Mouse (Mus musculus) forebrain, embryonic 16.5 days (tissue): ENCODE data around the gene Osbpl5. TPM values are rescaled to one million over a fixed set of nuclear protein-coding genes. Genes with fewer than 3 reads are reported as not detected.

Source experiments
- ATAC-seq: fragments of 200-750 bp; cut with Nextera tagmentation; 2 replicates; pipeline ENCODE4 v1.8.0; 2017; ENCODE audit warnings: mild to moderate bottlenecking, moderate library complexity
- H3K27ac ChIP-seq: fragments of 300-500 bp; sonication (generic); 2 replicates; pipeline ENCODE4 v1.5.1; 2014; ENCODE audit warnings: low read length, control low read depth
- H3K27me3 ChIP-seq: fragments of 300-500 bp; sonication (generic); replicated peaks from 2 replicates; pipeline ENCODE4 v1.6.1; 2014; ENCODE audit warnings: low read length; ENCODE audit not compliant: control insufficient read depth, insufficient read depth
- H3K36me3 ChIP-seq: fragments of 300-500 bp; sonication (generic); 2 replicates; pipeline ENCODE4 v1.6.1; 2014; ENCODE audit not compliant: control insufficient read depth, insufficient read depth
- H3K4me1 ChIP-seq: fragments of 300-500 bp; sonication (generic); replicated peaks from 2 replicates; pipeline ENCODE4 v1.6.1; 2014; ENCODE audit warnings: low read length; ENCODE audit not compliant: control insufficient read depth, insufficient read depth
- H3K4me2 ChIP-seq: fragments of 300-500 bp; sonication (generic); 2 replicates; pipeline ENCODE4 v1.6.1; 2014; ENCODE audit warnings: mild to moderate bottlenecking, low read length, control low read depth
- H3K4me3 ChIP-seq: fragments of 300-500 bp; sonication (generic); replicated peaks from 2 replicates; pipeline ENCODE4 v1.5.1; 2014; ENCODE audit warnings: mild to moderate bottlenecking, low read length, control low read depth
- H3K9ac ChIP-seq: fragments of 300-500 bp; sonication (generic); replicated peaks from 2 replicates; pipeline ENCODE4 v1.6.1; 2014; ENCODE audit warnings: low read depth, low read length, control low read depth
- H3K9me3 ChIP-seq: fragments of 300-500 bp; sonication (generic); 2 replicates; pipeline ENCODE4 v1.6.1; 2016; ENCODE audit warnings: low read length; ENCODE audit not compliant: control insufficient read depth
- WGBS: fragments of 180-500 bp; shearing (Covaris S2); extraction: QIAGEN DNeasy Blood & Tissue Kit; methylation state at CpG from one replicate; pipeline ENCODE4 v1.1.7; 2014; 5-methylcytosine and 5-hydroxymethylcytosine counted together
- polyA plus RNA-seq: library from polyadenylated mRNA; unstranded; fragments of >200 nt; fragmentation: Nextera tagmentation; extraction: Ambion mirVana; gene quantifications from 2 replicates; pipeline ENCODE4 v1.2.1, GENCODE M21; 2015

Gene Osbpl5
- polyA plus RNA-seq: 34.0 and 35.8 TPM in 2 replicates

DNA sequence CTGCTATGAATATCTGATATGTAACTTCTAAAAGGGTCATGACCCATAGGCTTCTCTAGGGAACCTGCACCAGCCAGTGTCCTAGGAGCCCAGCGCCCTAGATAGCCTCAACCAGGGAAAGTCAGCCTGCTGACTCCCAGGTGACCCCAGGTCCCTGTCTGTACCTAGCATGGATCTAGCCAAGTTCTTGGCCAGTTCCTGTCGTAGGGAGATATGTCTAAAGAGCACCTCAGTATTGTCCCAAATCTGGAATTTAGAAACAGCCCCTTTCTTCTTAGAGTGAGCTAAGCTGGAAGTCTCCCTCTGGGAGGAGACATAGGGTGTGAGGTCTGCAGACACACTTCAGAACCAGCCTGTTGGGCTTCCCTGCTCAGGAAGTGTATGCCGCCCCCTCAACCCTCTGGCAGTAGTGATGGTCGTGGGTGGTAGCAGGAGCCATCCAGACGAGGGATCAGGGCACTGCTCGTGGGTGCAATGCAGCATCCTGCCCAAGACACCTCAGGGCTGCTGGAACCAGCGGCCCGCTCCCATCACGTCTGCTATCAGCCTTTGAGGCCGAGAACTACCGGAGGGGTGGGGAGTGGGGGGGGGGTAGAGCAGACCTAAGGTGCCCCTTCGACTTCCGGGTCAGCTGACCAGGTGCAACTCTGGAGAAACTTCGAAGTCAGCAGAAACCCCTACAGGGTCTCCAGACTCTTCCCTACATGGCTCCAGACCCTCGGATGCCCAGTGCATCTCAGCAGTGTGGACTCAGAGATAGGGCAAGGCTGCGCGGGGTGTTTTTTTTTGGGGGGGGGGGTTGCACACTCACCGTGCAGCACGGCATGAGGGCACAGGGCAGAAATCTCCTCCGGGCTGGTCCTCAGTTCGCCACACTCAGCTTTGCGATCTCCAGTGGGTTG lies at the start of gene Osbpl5:
Gene Osbpl5 (minus strand): TSS at position 861 of the 902 bp plus-strand sequence.
- Histone ChIP-seq H3K27ac (no peak within 1 kb of the TSS), H3K27me3 (peaks cover 6% of the 10 kb centered on the region; the same call in 1 of the 2 replicates), H3K36me3 (no peaks in the 10 kb centered on the region), H3K4me3 (peak within 1 kb of the TSS; percentile 40), H3K4me2 (peak within 1 kb of the TSS; percentile 77), H3K9me3 (no peaks in the 10 kb centered on the region), H3K4me1 (peaks cover 8% of the 10 kb centered on the region), H3K9ac (peak within 1 kb of the TSS; percentile 20; the same call in 1 of the 2 replicates)
- WGBS: 28% methylated on average over 22 of the region's 22 CpGs
- 0 out of 2 replicates have a peak, but pooled peaks have one; percentile 23 for ATAC-seq

DNA sequence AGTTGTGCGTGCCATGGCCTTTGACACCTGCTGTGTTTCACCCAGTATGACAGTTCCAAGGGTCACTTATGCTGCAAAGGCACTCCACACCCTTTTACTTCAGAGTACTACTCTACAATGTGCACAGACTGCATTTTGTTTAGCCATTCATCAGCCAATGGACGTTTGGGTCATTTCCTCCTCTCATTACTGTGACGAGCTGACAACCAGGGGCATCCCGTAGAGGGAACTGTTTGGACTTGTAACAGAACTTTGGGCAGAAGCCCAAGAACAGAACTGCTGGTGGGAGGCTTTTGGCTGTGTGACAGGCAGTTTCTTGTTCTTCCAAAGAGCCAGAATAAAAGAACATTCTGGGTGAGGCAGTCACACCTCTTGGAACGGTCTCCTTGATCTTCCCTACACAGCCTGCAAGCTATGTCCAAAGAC lies 48.4 kb upstream of the Osbpl5 start:
- H3K4me3 ChIP-seq: no peak overlapping the region
- 0 out of 2 replicates have a peak, but pooled peaks cover 3% of the 10 kb centered on the region for H3K4me1 ChIP-seq
- H3K36me3 ChIP-seq: no peaks in the 10 kb centered on the region
- no peak overlapping the region for H3K27ac ChIP-seq
- peak; percentile 50; the same call in 1 of the 2 replicates for ATAC-seq
- no peak overlapping the region for H3K4me2 ChIP-seq
- no peaks in the 10 kb centered on the region for H3K27me3 ChIP-seq
- H3K9me3 ChIP-seq: no peaks in the 10 kb centered on the region
- no peak overlapping the region for H3K9ac ChIP-seq
- 31% methylated on average over 5 of the region's 5 CpGs for WGBS

GRCm38 (mm10) chr7:143801195-143802065 lies 44.6 kb upstream of the Osbpl5 start:
- WGBS: 90% methylated on average over 8 of the region's 8 CpGs
- H3K9me3 ChIP-seq: no peaks in the 10 kb centered on the region
- H3K9ac ChIP-seq: no peak overlapping the region
- H3K4me2 ChIP-seq: no peak overlapping the region
- H3K27ac ChIP-seq: no peak overlapping the region
- no peak overlapping the region for H3K4me3 ChIP-seq
- peaks cover 5% of the 10 kb centered on the region; the same call in 1 of the 2 replicates for H3K36me3 ChIP-seq
- 0 out of 2 replicates have a peak, but pooled peaks cover 3% of the 10 kb centered on the region for H3K4me1 ChIP-seq
- ATAC-seq: no peak
- no peaks in the 10 kb centered on the region for H3K27me3 ChIP-seq

- H3K27ac ChIP-seq: no peak overlapping the region
- no peak overlapping the region for H3K9ac ChIP-seq
- WGBS: 97% methylated on average over 1 of the region's 1 CpGs
- H3K9me3 ChIP-seq: no peaks in the 10 kb centered on the region
- H3K4me2 ChIP-seq: no peak overlapping the region
- 0 out of 2 replicates have a peak, but pooled peaks cover 3% of the 10 kb centered on the region for H3K4me1 ChIP-seq
- H3K27me3 ChIP-seq: no peaks in the 10 kb centered on the region
- peaks cover 5% of the 10 kb centered on the region; the same call in 1 of the 2 replicates for H3K36me3 ChIP-seq
- ATAC-seq: no peak
- H3K4me3 ChIP-seq: no peak overlapping the region
These were observed 44.0 kb upstream of the Osbpl5 start for GRCm38 (mm10) chr7:143800770-143801169.

DNA sequence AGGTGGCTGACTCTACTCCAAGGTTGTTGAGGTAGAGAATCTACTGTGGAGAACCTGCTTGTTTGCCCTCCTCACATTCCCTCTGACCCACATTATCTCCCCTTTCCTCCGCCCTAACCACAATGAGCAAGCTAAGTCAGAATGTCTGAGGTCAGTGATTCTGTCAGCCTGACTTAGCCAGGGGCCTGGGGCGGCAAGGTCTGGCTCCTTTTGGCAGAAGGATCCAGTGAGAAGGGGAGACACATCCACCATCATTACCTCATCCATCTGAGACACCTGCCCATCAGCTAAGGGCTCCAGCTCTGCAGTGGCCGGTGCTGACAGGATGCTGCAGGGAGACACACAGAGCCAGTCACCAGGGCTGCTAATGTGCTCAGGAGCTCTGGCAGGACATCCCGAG lies 42.0 kb upstream of the Osbpl5 start:
- no peaks in the 10 kb centered on the region for H3K27me3 ChIP-seq
- no peaks in the 10 kb centered on the region for H3K9me3 ChIP-seq
- H3K4me2 ChIP-seq: no peak overlapping the region
- WGBS: 87% methylated on average over 4 of the region's 4 CpGs
- H3K36me3 ChIP-seq: peaks cover 5% of the 10 kb centered on the region; the same call in 1 of the 2 replicates
- H3K27ac ChIP-seq: no peak overlapping the region
- no peak overlapping the region for H3K4me3 ChIP-seq
- no peaks in the 10 kb centered on the region for H3K4me1 ChIP-seq
- no peak for ATAC-seq
- no peak overlapping the region for H3K9ac ChIP-seq

- H3K4me3 ChIP-seq: no peak overlapping the region
- no peak overlapping the region for H3K27ac ChIP-seq
- no peaks in the 10 kb centered on the region for H3K9me3 ChIP-seq
- H3K9ac ChIP-seq: no peak overlapping the region
- no peak overlapping the region for H3K4me2 ChIP-seq
- ATAC-seq: no peak
- 60% methylated on average over 4 of the region's 4 CpGs for WGBS
- H3K36me3 ChIP-seq: peaks cover 5% of the 10 kb centered on the region; the same call in 1 of the 2 replicates
- no peaks in the 10 kb centered on the region for H3K27me3 ChIP-seq
- H3K4me1 ChIP-seq: no peaks in the 10 kb centered on the region
These were observed 36.3 kb upstream of the Osbpl5 start for GRCm38 (mm10) chr7:143793121-143793520.

- H3K4me3 ChIP-seq: no peak overlapping the region
- no peak overlapping the region for H3K27ac ChIP-seq
- no peaks in the 10 kb centered on the region for H3K27me3 ChIP-seq
- no peak for ATAC-seq
- no peaks in the 10 kb centered on the region for H3K9me3 ChIP-seq
- H3K9ac ChIP-seq: no peak overlapping the region
- H3K36me3 ChIP-seq: peaks cover 5% of the 10 kb centered on the region; the same call in 1 of the 2 replicates
- WGBS: 68% methylated on average over 6 of the region's 6 CpGs
- no peak overlapping the region for H3K4me2 ChIP-seq
- H3K4me1 ChIP-seq: no peaks in the 10 kb centered on the region
These were observed 35.7 kb upstream of the Osbpl5 start for GRCm38 (mm10) chr7:143792336-143792985.

GRCm38 (mm10) chr7:143783996-143784829 lies 27.4 kb upstream of the Osbpl5 start, which contains the start of gene Mrgpre:
Mrgpre (minus strand) TSS chr7:143784500.
- peak; percentile 85 for ATAC-seq
- H3K4me1 ChIP-seq: peaks cover 18% of the 10 kb centered on the region
- H3K9ac ChIP-seq: peak within 1 kb of the TSS; percentile 64
- H3K9me3 ChIP-seq: no peaks in the 10 kb centered on the region
- H3K4me3 ChIP-seq: peak within 1 kb of the TSS; percentile 51
- H3K27me3 ChIP-seq: no peaks in the 10 kb centered on the region
- H3K36me3 ChIP-seq: no peaks in the 10 kb centered on the region
- no peak within 1 kb of the TSS for H3K27ac ChIP-seq
- peak within 1 kb of the TSS; percentile 65 for H3K4me2 ChIP-seq
- WGBS: 2% methylated on average over 21 of the region's 21 CpGs
